Mouse (Mus musculus): Measurements from ENCODE around the gene Papolg. TPM values are rescaled to one million over a fixed set of nuclear protein-coding genes. Genes with fewer than 3 reads are reported as not detected.

Papolg gene
- polyA plus RNA-seq, 1 experiment from 2014 or later: 28.0 TPM

DNA sequence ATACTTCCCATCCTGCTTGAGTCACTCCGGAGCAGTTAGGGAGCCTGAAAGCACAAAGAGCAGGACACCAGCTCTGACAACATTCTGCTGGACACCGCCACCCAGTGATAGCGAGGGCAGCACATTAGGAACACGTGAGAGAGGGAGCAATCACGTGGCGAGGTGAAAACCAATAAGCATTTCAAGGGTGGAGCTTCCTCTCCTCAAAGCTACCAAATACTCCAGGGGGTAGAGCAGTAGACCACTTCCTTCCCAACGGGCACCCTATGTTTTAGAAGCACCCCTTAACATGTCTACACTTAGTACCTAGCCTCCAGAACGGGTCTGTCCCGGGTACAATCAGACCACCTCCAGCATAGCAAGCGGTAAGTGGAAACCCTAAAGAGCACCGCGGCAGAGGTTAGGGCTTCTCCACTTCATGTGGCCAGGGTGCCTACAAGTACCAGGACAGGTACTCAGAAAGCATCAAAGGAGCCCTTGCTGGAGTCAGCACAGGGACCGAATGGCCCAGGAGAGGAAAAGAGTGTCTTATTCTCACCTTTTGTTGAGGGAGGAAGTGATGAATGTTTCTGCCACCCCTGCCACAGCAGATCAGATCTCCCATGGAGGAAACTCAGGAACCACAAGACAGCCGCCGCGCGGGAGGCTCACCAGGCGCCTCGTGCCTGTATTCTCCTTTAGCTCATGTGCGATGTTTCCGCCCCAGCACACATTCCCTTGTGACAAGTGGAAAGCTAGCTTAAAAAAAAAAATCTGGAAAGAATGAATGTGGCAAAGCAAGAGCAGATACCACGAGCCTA is 48.8 kb downstream of the Papolg start:
- Histone ChIP-seq H3K27me3 (no peaks in the 10 kb centered on the region), H3K4me1 (replicated peaks) (0 out of 2 replicates have a peak, but pooled peaks cover 3% of the 10 kb centered on the region), H3K36me3 (no peaks in the 10 kb centered on the region), H3K9me3 (no peaks in the 10 kb centered on the region), H3K4me3 (replicated peaks) (no peak overlapping the region), H3K4me2 (replicated peaks) (no peak overlapping the region), H3K27ac (no peak overlapping the region), H3K9ac (replicated peaks) (no peak overlapping the region)
- ATAC-seq: no peak
- WGBS: 73% methylated on average over 22 of the region's 22 CpGs

DNA sequence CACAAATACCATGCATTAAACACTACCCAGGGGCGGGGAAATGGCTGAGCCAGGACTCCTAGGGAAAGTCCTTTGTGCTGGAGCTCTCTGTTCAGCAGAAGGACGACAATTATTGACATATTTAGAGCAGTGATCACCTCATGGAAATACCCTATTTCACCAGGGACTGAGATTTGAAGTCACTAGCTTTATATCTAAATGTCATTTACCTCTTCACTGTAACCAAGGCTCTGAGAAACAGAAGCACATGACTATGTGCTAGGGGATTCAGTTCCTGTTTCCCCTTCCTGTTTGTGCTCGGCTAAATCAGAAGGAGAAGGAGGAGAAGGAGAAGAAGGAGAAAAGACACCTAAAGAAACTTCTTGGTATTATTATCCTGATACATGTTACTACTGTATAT is 71.8 kb downstream of the Papolg start:
- no peaks in the 10 kb centered on the region for H3K36me3 ChIP-seq
- H3K9me3 ChIP-seq: no peaks in the 10 kb centered on the region
- 73% methylated on average over 3 of the region's 3 CpGs for WGBS
- H3K4me1 ChIP-seq (replicated peaks): no peaks in the 10 kb centered on the region
- H3K27ac ChIP-seq: no peak overlapping the region
- H3K4me2 ChIP-seq (replicated peaks): no peak overlapping the region
- no peaks in the 10 kb centered on the region for H3K27me3 ChIP-seq
- ATAC-seq: no peak
- no peak overlapping the region for H3K9ac ChIP-seq (replicated peaks)
- no peak overlapping the region for H3K4me3 ChIP-seq (replicated peaks)

DNA sequence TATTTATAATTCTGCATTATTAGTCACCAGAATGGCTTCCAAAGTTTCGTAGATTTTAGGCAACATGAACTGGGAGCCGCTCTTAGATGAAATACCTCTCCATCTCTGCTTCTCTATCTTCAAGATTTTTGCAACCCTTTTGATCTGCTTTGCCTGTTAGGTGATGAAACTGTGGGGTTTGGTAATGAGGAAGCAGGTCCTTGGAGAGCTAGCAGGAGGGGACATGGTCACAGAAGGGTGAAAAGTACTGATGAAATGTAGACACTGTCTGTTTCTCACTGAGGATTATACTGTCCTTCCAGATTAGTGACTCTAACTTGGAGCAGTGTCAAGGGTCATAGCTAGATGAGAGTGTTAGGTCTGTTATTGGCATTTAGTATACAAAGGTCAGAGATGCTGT is 73.4 kb downstream of the Papolg start:
- H3K4me3 ChIP-seq (replicated peaks): no peak overlapping the region
- H3K27me3 ChIP-seq: no peaks in the 10 kb centered on the region
- H3K4me2 ChIP-seq (replicated peaks): no peak overlapping the region
- ATAC-seq: no peak
- peaks cover 4% of the 10 kb centered on the region; the same call in 1 of the 2 replicates for H3K9me3 ChIP-seq
- no peak overlapping the region for H3K9ac ChIP-seq (replicated peaks)
- WGBS: 88% methylated on average over 2 of the region's 2 CpGs
- H3K36me3 ChIP-seq: no peaks in the 10 kb centered on the region
- no peak overlapping the region for H3K27ac ChIP-seq
- no peaks in the 10 kb centered on the region for H3K4me1 ChIP-seq (replicated peaks)

DNA sequence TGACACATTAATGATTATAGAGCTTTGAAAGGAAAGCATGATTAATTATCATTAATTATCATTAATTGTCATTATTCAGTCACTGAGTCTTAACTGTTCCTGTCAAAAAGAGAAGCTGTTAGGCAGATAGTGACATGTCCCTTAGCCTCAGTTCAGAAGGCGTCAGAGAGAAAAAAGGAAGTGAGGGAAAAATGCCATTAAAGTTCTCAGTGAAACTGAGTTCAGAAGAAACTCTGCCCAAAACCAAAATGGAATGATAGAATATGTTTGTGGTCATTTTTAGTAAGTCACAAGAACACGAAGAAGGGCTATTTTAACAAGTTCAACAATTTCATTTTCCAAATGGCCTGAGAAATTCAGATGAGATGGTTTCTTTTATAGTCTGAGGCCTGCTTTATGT is 74.1 kb downstream of the Papolg start:
- no peak overlapping the region for H3K27ac ChIP-seq
- H3K9me3 ChIP-seq: peaks cover 4% of the 10 kb centered on the region; the same call in 1 of the 2 replicates
- no peak overlapping the region for H3K4me2 ChIP-seq (replicated peaks)
- no peaks in the 10 kb centered on the region for H3K4me1 ChIP-seq (replicated peaks)
- WGBS: 77% methylated on average over 2 of the region's 2 CpGs
- no peak overlapping the region for H3K4me3 ChIP-seq (replicated peaks)
- no peaks in the 10 kb centered on the region for H3K36me3 ChIP-seq
- no peak for ATAC-seq
- H3K9ac ChIP-seq (replicated peaks): no peak overlapping the region
- no peaks in the 10 kb centered on the region for H3K27me3 ChIP-seq

DNA sequence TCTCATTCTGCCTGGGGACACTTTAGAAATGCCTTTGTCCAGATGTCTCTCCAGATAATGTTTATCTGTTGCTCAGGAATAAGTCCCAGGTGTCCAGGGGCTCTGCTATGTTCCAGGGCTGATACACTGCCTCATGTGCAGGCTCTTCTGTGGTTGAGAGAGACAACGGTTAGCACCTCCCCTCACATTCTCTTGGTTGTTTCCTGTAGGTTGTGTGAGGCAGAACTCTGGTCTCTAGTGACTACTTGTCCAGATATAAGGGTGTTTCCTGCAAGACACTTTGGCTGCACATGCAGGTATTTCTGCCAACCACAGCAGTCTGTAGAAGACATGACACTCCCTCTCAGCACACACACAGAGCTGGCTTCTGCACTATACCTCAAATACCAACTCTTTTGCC is 76.3 kb downstream of the Papolg start:
- no peak for ATAC-seq
- Histone ChIP-seq H3K4me3 (replicated peaks) (no peak overlapping the region), H3K36me3 (no peaks in the 10 kb centered on the region), H3K9ac (replicated peaks) (no peak overlapping the region), H3K27ac (no peak overlapping the region), H3K4me1 (replicated peaks) (no peaks in the 10 kb centered on the region), H3K27me3 (no peaks in the 10 kb centered on the region), H3K4me2 (replicated peaks) (no peak overlapping the region), H3K9me3 (peaks cover 4% of the 10 kb centered on the region; the same call in 1 of the 2 replicates)
- WGBS: 87% methylated on average over 1 of the region's 1 CpGs

Other genes with a start within 250 kb of the Papolg start
- gene Pus10, start 229.6 kb downstream of the Papolg start, polyA plus RNA-seq (2015; fragmentation: Nextera tagmentation; extraction: Ambion mirVana): 13.3 and 14.7 TPM in 2 replicates
- 34.7 and 41.8 TPM in 2 replicates for gene Pex13, start 229.3 kb downstream of the Papolg start, polyA plus RNA-seq (2015; fragmentation: Nextera tagmentation; extraction: Ambion mirVana)
- gene Rel, start 124.3 kb downstream of the Papolg start, polyA plus RNA-seq (2015; fragmentation: Nextera tagmentation; extraction: Ambion mirVana): 0.24 and 0.31 TPM in 2 replicates
- not detected in 2 replicates for gene A830031A19Rik, start 179.8 kb upstream of the Papolg start, polyA plus RNA-seq (2015; fragmentation: Nextera tagmentation; extraction: Ambion mirVana)
- 97.6 and 102 TPM in 2 replicates for gene Bcl11a, start 182.8 kb upstream of the Papolg start, polyA plus RNA-seq (2015; fragmentation: Nextera tagmentation; extraction: Ambion mirVana)